Mouse (Mus musculus) hindbrain, postnatal 0 days (tissue): ENCODE measurements at regions not wholly inside any gene's neighbourhood (a gene's known extent, or its start where the extent isn't known, plus 50 kb on each side); places are given as distances from the start of the nearest gene placed in this dataset.
"Not testable (repeated sequence)": the region's sequence is repeated elsewhere in the genome, so short reads cannot be mapped to it uniquely, and the experiment has no call there.

Experiments
- ATAC-seq: fragments of 200-750 bp; cut with Nextera tagmentation; 2 replicates; pipeline ENCODE4 v1.8.0; 2017; ENCODE audit warnings: mild to moderate bottlenecking, moderate TSS enrichment, moderate library complexity
- DNase-seq: peaks from one replicate; pipeline ENCODE4 v3.0.0-alpha.2; 2015; ENCODE audit warnings: low spot score
- H3K27ac ChIP-seq: fragments of 300-500 bp; sonication (generic); 2 replicates; pipeline ENCODE4 v1.5.1; 2014; ENCODE audit warnings: mild to moderate bottlenecking
- H3K27me3 ChIP-seq: fragments of 300-500 bp; sonication (generic); 2 replicates; pipeline ENCODE4 v1.6.1; 2014; ENCODE audit warnings: low read length, mixed read lengths; ENCODE audit not compliant: insufficient read depth
- H3K36me3 ChIP-seq: fragments of 300-500 bp; sonication (generic); 2 replicates; pipeline ENCODE4 v1.6.1; 2014; ENCODE audit warnings: low read length, mixed read lengths; ENCODE audit not compliant: insufficient read depth
- H3K4me1 ChIP-seq: fragments of 300-500 bp; sonication (generic); 2 replicates; pipeline ENCODE4 v1.6.1; 2014; ENCODE audit warnings: antibody characterized with exemption, low read length, mixed read lengths; ENCODE audit not compliant: insufficient read depth
- H3K4me2 ChIP-seq: fragments of 300-500 bp; sonication (generic); 2 replicates; pipeline ENCODE4 v1.6.1; 2014; ENCODE audit warnings: low read depth, mild to moderate bottlenecking, low read length, moderate library complexity, mixed read lengths
- H3K4me3 ChIP-seq: fragments of 300-500 bp; sonication (generic); 2 replicates; pipeline ENCODE4 v1.5.1; 2014; ENCODE audit warnings: low read length
- H3K9ac ChIP-seq: fragments of 300-500 bp; sonication (generic); replicated peaks from 2 replicates; pipeline ENCODE4 v1.6.1; 2014; ENCODE audit warnings: mild to moderate bottlenecking, low read length, moderate library complexity, mixed read lengths
- H3K9me3 ChIP-seq: fragments of 300-500 bp; sonication (generic); 2 replicates; pipeline ENCODE4 v1.6.1; 2016; ENCODE audit warnings: low read length, mixed read lengths
- CTCF ChIP-seq: IDR thresholded peaks from 2 replicates; pipeline ENCODE4 v1.5.1; 2016; ENCODE audit warnings: antibody characterized with exemption, control low read depth, low read depth
- WGBS: fragments of 180-500 bp; shearing (Covaris S2); extraction: QIAGEN DNeasy Blood & Tissue Kit; methylation state at CpG from one replicate; pipeline ENCODE4 v1.1.7; 2014; 5-methylcytosine and 5-hydroxymethylcytosine counted together

DNA sequence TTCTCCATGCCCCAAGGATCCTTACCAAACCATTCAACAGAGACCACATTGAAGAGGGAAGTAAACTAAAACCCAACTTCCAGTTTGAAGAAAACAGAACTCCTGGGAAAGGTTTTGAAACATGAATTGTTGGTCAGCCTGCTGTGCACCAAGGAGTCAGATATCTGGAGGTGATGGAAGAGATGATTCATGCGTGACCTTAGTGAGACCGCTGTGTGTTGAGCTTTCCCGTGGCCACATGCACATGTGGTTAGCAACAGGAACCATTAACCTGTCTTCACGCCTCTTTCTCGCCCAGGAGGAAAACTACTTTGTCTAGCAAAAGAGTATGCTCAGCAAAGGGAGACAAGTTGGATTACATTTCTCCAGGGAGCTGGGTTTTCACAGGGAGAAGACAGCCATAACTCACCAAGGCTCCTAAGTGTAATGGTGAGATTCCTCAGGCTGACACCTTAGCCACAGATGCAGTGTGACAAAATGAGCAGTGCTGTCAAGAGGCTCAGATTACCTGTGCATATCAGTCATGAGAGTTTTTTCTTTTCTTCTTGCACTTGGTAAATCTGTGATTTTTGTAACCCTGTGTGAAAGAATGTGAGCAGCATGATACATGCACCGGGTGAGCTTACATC lies 181.9 kb upstream of the Npvf start:
- no peak overlapping the region for H3K4me3 ChIP-seq
- no peaks in the 10 kb centered on the region for H3K4me1 ChIP-seq
- TF ChIP-seq CTCF, result no peak
- ATAC-seq (no peak), DNase-seq (no peak)
- H3K4me2 ChIP-seq, result no peak overlapping the region
- no peak overlapping the region for H3K27ac ChIP-seq
- H3K9me3 ChIP-seq, result no peaks in the 10 kb centered on the region
- H3K36me3 ChIP-seq, result no peaks in the 10 kb centered on the region
- WGBS, result 90% methylated on average over 6 of the region's 6 CpGs
- no peak overlapping the region for H3K9ac ChIP-seq
- no peaks in the 10 kb centered on the region for H3K27me3 ChIP-seq

DNA sequence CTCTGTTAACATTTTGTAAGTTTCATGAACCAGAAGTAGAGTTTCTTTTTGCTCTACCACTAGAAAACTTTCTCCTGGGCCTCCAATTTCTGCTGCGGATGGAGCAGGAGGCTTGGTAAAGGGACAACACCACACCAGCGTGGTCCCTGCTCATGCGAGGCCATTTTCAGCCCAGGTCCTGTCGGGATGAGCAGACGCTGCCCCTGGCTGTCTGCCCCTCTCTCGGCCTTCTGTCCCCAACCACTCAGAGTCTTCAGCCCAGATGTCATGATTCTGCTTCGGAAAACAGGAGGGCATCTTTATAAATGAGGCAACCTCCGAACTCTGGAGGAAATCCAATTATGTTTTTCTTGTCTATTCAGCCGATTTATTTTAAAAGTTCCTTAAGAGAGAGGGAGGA lies 186.6 kb upstream of the Npvf start:
- H3K36me3 ChIP-seq, result no peaks in the 10 kb centered on the region
- H3K9me3 ChIP-seq, result no peaks in the 10 kb centered on the region
- WGBS, result 47% methylated on average over 9 of the region's 9 CpGs
- no peaks in the 10 kb centered on the region for H3K4me1 ChIP-seq
- no peak overlapping the region for H3K4me3 ChIP-seq
- DNase-seq (peak; percentile 22), ATAC-seq (no peak)
- no peaks in the 10 kb centered on the region for H3K27me3 ChIP-seq
- no peak overlapping the region for H3K4me2 ChIP-seq
- no peak overlapping the region for H3K27ac ChIP-seq
- TF ChIP-seq CTCF, result no peak
- no peak overlapping the region for H3K9ac ChIP-seq

DNA sequence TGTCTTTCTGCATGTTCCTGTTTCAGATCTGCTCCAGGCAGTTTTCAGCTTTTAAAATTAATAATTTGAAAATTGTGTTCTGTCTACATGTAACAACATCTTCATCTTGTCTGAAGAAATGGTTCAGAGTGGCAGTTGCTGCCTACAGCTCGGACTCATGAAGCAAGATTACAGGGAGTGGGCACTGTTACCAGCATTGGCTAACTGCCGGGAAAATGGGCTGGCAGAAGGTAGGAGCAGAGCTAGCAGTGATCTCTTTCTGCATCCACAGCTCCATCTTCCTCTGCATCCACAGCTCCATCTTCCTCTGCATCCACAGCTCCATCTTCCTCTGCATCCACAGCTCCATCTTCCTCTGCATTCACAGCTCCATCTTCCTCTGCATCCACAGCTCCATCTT lies 191.0 kb upstream of the Npvf start:
- H3K4me2 ChIP-seq, H3K9me3 ChIP-seq, ATAC-seq, H3K27me3 ChIP-seq, H3K4me1 ChIP-seq, H3K27ac ChIP-seq, H3K4me3 ChIP-seq, H3K36me3 ChIP-seq, H3K9ac ChIP-seq, DNase-seq: not testable (repeated sequence)
- WGBS, result 87% methylated on average over 2 of the region's 2 CpGs

DNA sequence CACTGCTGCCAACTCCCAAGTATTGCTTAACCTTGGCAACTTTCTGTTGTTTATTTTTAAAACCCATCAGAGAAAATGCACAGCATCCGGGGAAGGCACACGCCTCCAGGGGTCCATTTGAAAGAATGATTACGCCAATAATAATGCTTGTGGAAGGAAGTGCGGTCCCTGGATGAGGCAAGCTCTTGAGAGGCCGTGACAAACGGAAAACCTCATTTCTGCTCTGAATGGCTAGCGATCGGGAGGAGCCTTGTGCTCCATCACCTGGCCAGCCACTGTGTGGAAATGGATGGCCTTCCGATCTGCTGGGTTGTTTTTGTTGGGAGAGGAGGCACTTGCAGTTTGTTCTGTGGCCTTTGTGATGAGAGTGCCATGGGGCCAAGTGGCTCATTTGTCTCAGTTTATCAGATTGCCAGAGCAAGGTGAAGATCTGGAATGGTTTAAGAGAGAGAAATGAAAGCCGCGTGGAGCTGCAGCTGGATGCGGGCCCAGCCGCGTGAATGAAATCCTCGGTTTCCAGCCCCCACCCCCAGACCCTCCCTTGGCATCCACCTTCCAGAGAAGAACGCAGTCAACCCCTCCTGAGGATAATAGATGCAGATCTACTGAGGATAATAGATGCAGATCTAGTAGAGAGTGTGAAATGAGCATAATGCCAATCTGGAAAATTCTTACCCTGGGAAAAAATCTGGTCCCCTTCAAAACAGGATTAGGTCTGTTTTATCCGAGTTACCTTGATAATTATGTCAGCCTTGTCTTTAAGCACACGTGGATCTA lies 192.7 kb upstream of the Npvf start:
- TF ChIP-seq CTCF, result no peak
- H3K36me3 ChIP-seq, result no peaks in the 10 kb centered on the region
- DNase-seq (peak; percentile 36), ATAC-seq (no peak)
- H3K27me3 ChIP-seq, result no peaks in the 10 kb centered on the region
- H3K4me2 ChIP-seq, result no peak overlapping the region
- no peak overlapping the region for H3K4me3 ChIP-seq
- peaks cover 5% of the 10 kb centered on the region; the same call in 1 of the 2 replicates for H3K4me1 ChIP-seq
- no peak overlapping the region for H3K9ac ChIP-seq
- H3K9me3 ChIP-seq, result no peaks in the 10 kb centered on the region
- H3K27ac ChIP-seq, result no peak overlapping the region; the same call in 1 of the 2 replicates
- WGBS, result 55% methylated on average over 18 of the region's 18 CpGs

DNA sequence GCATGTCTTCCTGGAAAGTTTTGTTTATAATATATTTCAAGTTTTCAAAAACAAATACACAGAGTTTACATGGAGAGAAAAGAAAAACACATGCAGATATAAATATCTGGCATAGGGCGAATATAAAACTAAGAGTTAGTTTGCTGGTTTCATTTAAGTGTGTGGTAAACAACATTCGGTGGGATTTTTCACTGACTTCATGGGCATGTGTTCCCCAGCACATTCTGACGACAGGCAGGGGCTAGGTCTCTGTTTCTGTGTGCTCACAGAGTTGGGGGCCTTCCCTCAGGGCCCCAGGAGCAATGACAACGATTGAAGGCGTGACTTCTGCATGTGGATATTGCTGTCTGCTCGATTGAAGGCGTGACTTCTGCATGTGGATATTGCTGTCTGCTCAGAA lies 193.3 kb upstream of the Npvf start:
- H3K4me1 ChIP-seq, result peaks cover 5% of the 10 kb centered on the region; the same call in 1 of the 2 replicates
- H3K36me3 ChIP-seq, result no peaks in the 10 kb centered on the region
- 79% methylated on average over 7 of the region's 7 CpGs for WGBS
- DNase-seq, result no peak
- H3K4me3 ChIP-seq, result no peak overlapping the region
- TF ChIP-seq CTCF, result no peak
- no peak overlapping the region for H3K9ac ChIP-seq
- H3K9me3 ChIP-seq, result no peaks in the 10 kb centered on the region
- no peak overlapping the region for H3K27ac ChIP-seq
- no peak overlapping the region for H3K4me2 ChIP-seq
- ATAC-seq, result no peak
- H3K27me3 ChIP-seq, result no peaks in the 10 kb centered on the region

DNA sequence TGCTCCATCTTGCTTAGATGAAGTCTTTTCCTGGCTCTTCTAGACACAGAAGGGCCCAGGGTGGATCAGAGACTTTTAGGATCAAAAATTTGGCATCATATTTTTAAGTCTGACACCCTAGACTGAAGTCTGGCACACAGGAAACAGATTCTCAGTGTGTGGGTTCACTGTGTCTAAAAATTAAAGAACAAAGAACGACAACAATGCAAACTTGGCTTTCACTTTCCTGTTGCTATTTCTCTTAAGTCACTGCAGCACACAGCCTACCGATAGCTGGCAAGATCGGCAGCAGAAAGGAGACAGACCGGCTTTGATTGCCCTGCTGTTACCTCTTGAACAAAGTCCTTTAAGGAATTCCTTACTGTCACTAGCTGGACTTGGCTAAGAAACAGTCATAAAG lies 204.9 kb upstream of the Npvf start:
- H3K36me3 ChIP-seq, result no peaks in the 10 kb centered on the region
- no peaks in the 10 kb centered on the region for H3K4me1 ChIP-seq
- H3K27ac ChIP-seq, result no peak overlapping the region
- no peaks in the 10 kb centered on the region for H3K9me3 ChIP-seq
- H3K9ac ChIP-seq, result no peak overlapping the region
- no peak overlapping the region for H3K4me3 ChIP-seq
- TF ChIP-seq CTCF, result no peak
- DNase-seq, result no peak
- WGBS, result 82% methylated on average over 4 of the region's 4 CpGs
- H3K27me3 ChIP-seq, result no peaks in the 10 kb centered on the region
- ATAC-seq, result no peak
- H3K4me2 ChIP-seq, result no peak overlapping the region

DNA sequence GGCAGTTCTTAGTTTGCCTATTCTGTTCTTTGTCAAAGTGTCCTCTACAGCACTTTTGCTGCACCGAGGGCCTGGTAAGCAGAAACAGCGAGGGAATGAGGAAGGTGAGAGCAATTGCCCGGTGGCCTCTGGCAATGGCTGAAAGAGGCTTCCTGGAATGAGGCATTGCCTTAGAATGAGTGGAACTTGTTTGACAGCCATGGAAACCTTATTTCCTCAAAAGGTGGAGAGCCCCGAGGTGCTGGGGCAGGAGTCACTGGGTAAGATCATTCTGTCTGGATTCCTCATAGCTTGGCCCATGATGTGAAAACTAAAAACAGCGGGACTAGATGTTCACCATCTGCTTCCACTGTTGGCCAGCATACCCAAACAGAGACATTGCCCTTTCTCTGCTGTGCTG lies 223.8 kb upstream of the Npvf start:
- no peak overlapping the region for H3K27ac ChIP-seq
- no peaks in the 10 kb centered on the region for H3K4me1 ChIP-seq
- H3K4me2 ChIP-seq, result no peak overlapping the region
- H3K9me3 ChIP-seq, result no peaks in the 10 kb centered on the region
- H3K4me3 ChIP-seq, result no peak overlapping the region
- no peaks in the 10 kb centered on the region for H3K27me3 ChIP-seq
- no peak for DNase-seq
- no peak for TF ChIP-seq CTCF
- no peak for ATAC-seq
- H3K36me3 ChIP-seq, result no peaks in the 10 kb centered on the region
- no peak overlapping the region for H3K9ac ChIP-seq
- WGBS, result 88% methylated on average over 5 of the region's 5 CpGs
